Mouse (Mus musculus) embryonic fibroblast, embryonic 13.5 days (primary cell): Measurements from ENCODE around the gene U2af2. TPM values are rescaled to one million over a fixed set of nuclear protein-coding genes. Genes with fewer than 3 reads are reported as not detected.

ENCODE experiments used
- H3K27ac ChIP-seq: 2 replicates; pipeline ENCODE4 v1.5.1; 2012; ENCODE audit warnings: low read length, control low read depth, inconsistent platforms; ENCODE audit not compliant: insufficient read depth
- H3K4me1 ChIP-seq: 2 replicates; pipeline ENCODE4 v1.6.1; 2011; ENCODE audit warnings: low read length; ENCODE audit not compliant: control insufficient read depth, insufficient read depth
- H3K4me3 ChIP-seq: 2 replicates; pipeline ENCODE4 v1.5.1; 2011; ENCODE audit warnings: mild to moderate bottlenecking, control low read depth, low read length; ENCODE audit not compliant: insufficient read depth
- CTCF ChIP-seq: IDR thresholded peaks from 2 replicates; pipeline ENCODE4 v1.5.1; 2011; ENCODE audit warnings: mild to moderate bottlenecking, control low read depth, low read length, moderate library complexity, borderline replicate concordance; ENCODE audit not compliant: insufficient read depth
- POLR2A ChIP-seq: IDR thresholded peaks from 2 replicates; pipeline ENCODE4 v1.6.1; 2011; ENCODE audit warnings: low read depth, mild to moderate bottlenecking, control low read depth, low read length, moderate library complexity
- polyA plus RNA-seq: library from polyadenylated mRNA; stranded (reverse); fragments of >200 nt; gene quantifications from 2 replicates; pipeline ENCODE4 v1.2.4, GENCODE M21; 2011; ENCODE audit warnings: low read depth; ENCODE audit not compliant: missing spikeins, insufficient read length

U2af2 gene
- polyA plus RNA-seq, 1 experiment, result 210 TPM

DNA sequence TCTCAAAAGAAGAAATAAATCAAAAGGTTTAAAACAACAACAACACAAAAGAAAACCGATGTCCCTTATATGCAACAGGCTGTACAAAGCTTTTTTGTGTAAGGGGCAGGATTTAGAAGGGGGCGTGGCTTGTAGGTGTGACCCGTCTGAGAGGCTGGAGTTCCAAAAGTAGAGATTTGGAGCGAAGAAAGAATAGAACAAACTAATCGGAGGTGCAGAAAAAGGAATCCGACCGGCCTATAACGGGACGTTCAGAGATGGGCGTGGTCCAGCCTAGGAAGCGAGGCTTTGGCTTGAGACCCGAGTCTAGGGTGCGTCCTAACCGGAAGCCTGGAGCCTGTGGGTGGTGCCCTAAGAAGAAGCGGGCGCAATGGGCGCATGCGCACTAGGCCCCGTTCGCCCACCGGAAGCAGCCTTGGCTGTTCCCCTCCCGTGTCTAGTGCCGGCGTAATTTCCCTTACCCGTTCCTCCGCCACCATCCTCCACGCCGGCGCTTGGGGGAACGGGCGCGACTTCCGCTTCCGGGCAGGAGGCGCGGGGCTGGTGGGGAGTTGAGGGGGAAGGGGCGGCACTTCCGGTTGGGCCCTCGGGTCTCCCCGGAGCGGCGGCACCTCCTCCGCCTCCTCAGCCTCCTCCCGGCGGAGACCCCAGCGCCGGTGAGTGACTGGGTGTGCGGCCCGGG is 41.8 kb upstream of the U2af2 start, which contains the start of the genes Zfp865 and Ccdc106:
Gene Zfp865, plus strand, starts transcription at position 377 of the 682 bp plus-strand sequence.
Gene Ccdc106, plus strand, starts transcription at position 554 of the 682 bp plus-strand sequence.
- TF ChIP-seq CTCF (no peak), POLR2A (peak; percentile 63)
- Histone ChIP-seq H3K4me3 (peak within 1 kb of the TSS; percentile 94), H3K4me1 (peaks cover 2% of the 10 kb centered on the region; the same call in 1 of the 2 replicates), H3K27ac (peak within 1 kb of the TSS; percentile 97)

DNA sequence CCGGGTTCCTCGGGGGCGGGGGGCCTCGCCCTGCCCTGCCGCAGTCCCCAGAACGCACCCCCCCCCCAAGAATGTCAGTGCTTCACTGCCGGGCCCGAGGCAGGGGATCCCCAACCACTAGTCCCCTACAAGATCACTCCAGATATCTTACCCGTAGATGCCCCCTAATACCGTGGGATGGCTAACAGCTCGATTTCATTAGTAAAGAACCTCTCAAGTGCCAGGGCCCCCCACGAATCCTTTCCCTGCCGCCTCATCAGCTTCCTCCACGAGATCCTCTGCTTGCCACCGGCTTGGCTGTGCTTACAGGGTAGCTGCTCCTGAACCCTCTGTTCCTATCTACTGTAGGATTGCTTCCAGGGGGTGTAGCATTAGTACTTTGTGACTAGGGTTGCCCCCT is 41.3 kb upstream of the U2af2 start:
- TF ChIP-seq CTCF (no peak), POLR2A (no peak; the same call in 1 of the 2 replicates)

GRCm38 (mm10) chr7:5021197-5021596 is 40.7 kb upstream of the U2af2 start:
- Histone ChIP-seq H3K4me3 (peak overlapping the region; percentile 94), H3K27ac (no peak overlapping the region; the same call in 1 of the 2 replicates), H3K4me1 (peaks cover 2% of the 10 kb centered on the region; the same call in 1 of the 2 replicates)
- TF ChIP-seq CTCF, result no peak
- no peak for TF ChIP-seq POLR2A

More for the DNA sequence above, 41.3 kb upstream of the U2af2 start:
- peak overlapping the region; percentile 95 for H3K27ac ChIP-seq
- H3K4me1 ChIP-seq, result peaks cover 2% of the 10 kb centered on the region; the same call in 1 of the 2 replicates
- peak overlapping the region; percentile 94 for H3K4me3 ChIP-seq

DNA sequence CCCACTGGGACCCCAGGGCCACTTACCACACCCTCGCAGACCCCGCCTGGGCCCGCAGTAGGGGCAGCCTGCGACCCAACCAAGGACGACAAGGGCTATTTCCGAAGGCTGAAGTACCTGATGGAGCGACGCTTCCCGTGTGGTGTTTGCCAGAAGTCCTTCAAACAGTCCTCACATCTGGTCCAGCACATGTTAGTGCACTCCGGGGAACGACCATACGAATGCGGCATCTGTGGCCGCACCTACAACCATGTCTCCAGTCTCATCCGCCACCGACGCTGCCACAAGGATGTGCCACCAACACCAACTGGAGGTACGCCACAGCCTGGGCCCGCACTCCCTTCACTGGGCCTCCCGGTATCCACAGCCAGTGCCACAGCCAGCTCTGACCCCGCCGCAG is 32.4 kb upstream of the U2af2 start:
- TF ChIP-seq POLR2A (no peak), CTCF (no peak)
- Histone ChIP-seq H3K4me3 (no peak overlapping the region), H3K4me1 (no peaks in the 10 kb centered on the region), H3K27ac (no peak overlapping the region)

- no peak for TF ChIP-seq POLR2A
- no peak for TF ChIP-seq CTCF
- no peak overlapping the region for H3K27ac ChIP-seq
- H3K4me3 ChIP-seq, result no peak overlapping the region
- H3K4me1 ChIP-seq, result no peaks in the 10 kb centered on the region
These were observed 32.0 kb upstream of the U2af2 start for GRCm38 (mm10) chr7:5029946-5030345.

GRCm38 (mm10) chr7:5030554-5031275 is 31.2 kb upstream of the U2af2 start:
- H3K4me1 ChIP-seq, result no peaks in the 10 kb centered on the region
- H3K4me3 ChIP-seq, result no peak overlapping the region
- no peak overlapping the region for H3K27ac ChIP-seq
- TF ChIP-seq POLR2A, result no peak
- no peak for TF ChIP-seq CTCF

DNA sequence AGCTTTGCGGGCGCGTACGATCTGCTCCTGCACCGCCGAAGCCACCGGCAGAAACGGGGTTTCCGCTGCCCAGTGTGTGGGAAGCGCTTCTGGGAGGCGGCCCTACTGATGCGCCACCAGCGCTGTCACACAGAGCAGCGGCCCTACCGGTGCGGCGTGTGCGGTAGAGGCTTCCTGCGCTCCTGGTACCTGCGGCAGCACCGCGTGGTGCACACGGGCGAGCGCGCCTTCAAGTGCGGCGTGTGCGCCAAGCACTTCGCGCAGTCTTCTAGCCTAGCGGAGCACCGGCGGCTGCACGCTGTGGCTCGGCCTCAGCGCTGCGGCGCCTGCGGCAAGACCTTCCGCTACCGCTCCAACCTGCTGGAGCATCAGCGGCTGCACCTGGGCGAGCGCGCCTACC is 30.4 kb upstream of the U2af2 start:
- Histone ChIP-seq H3K4me3 (no peak overlapping the region), H3K27ac (no peak overlapping the region), H3K4me1 (no peaks in the 10 kb centered on the region)
- TF ChIP-seq CTCF (no peak), POLR2A (no peak)

DNA sequence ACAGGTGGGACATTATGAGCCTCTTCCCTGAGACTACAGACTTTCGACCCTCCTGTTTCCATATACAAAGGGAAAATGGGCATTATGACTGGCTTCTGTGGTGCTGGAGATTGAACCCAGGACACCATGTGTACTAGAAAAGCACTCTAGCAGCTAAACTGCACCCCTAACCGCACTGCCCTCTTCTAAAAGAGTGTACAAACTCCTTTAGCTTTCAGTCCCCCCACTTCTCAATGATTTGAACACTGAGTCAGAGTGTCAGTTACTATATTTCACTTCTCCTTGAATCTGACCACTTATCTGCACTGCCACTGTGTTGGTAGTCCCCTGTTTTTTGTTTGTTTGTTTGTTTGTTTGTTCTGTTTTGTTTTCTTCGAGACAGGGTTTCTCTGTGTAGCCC is 28.1 kb upstream of the U2af2 start, which contains the start of gene 4632433K11Rik:
Gene 4632433K11Rik, plus strand, starts transcription at position 301 of the 400 bp plus-strand sequence.
- Histone ChIP-seq H3K27ac (no peak within 1 kb of the TSS), H3K4me1 (no peaks in the 10 kb centered on the region), H3K4me3 (no peak within 1 kb of the TSS)
- TF ChIP-seq CTCF (no peak), POLR2A (0 out of 2 replicates have a peak, but pooled peaks have one; percentile 5)

DNA sequence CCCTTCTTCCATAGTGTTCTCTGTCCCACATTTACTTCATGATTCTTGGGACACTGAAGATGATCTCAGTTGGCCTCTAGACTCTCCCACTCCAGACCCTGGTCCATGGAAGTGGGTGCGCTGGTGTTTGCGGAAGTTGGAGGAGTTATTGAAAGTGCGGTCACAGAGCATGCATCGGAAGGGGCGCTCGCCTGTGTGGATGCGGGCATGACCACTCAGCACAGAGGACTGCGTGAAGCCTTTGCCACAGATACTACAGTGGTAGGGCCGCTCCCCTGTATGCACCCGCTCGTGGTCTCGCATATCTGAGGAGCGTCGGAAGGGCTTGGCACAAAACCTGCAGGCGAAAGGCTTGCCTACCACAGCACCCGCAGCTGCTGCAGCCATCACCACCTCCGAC is 26.3 kb upstream of the U2af2 start:
- TF ChIP-seq POLR2A, result no peak
- no peak for TF ChIP-seq CTCF
- Histone ChIP-seq H3K4me3 (no peak overlapping the region), H3K4me1 (0 out of 2 replicates have a peak, but pooled peaks cover 4% of the 10 kb centered on the region), H3K27ac (no peak overlapping the region)
